Mouse (Mus musculus): Measurements from ENCODE around the gene Xpnpep3.
"Not testable (repeated sequence)": the region's sequence is repeated elsewhere in the genome, so short reads cannot be mapped to it uniquely, and the experiment has no call there.

The Xpnpep3 gene

DNA sequence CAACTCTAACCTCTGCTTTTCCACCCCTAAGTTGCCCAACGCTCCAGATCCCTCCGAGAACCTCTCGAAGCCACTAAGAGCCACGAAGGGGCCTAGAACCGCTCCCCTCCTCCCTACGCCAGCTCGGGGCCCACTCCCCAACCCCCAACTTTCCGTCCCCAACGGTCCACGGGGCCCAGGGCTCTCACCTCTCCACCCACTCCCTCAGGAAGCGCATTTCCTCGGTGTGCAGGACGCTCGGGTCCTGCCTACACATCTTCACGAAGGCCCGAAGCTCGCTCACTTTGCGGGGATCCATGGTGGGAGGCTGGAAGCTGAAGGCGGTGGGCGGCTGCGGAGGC lies 671 bp upstream of the Xpnpep3 start:
- DNase-seq (ENCODE audit: low read depth, low spot score), result peak; percentile 8

DNA sequence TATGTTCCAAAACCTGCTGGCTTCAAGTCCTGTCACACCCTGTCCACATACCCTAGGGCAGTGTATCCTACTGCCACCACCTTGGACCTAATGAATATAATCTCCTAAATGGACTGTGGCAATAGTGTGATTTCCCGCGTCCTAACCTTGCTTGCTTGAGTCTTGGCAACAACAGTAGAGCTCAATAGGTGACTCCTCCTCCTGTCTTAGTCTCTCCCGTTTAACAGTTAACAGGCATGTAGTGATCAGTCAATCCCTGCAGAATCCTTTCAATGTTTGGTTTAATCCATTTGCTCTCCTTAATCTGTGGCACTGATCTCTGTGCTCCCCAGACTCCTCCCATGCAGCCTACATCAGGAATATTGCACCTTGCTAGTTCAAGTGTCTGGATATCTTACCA lies 5.1 kb downstream of the Xpnpep3 start:
- no peak for DNase-seq (ENCODE audit: low read depth, low spot score)

DNA sequence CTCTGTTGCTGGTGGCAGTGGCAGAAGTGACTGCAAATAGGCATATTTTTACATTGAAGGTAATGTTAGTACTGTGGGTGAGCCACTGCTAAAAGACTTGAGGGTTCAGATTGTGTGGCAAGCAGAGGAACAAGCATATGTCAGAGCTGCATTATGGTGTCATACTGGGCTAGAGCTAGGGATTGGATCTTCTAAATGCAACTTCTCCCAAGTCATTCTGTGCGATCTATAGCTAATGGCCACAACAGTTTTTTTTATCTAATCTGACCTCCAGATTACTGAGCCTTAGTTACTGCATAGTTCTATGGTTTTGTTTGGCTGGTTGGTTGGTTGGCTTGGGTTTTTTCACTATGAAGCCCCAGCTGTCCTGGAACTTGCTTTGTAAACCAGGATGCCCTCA lies 8.3 kb downstream of the Xpnpep3 start, which contains the start of gene Dnajb7:
Gene Dnajb7, minus strand, starts transcription at position 101 of the 400 bp plus-strand sequence.
- no peak for DNase-seq (ENCODE audit: low read depth, low spot score)

DNA sequence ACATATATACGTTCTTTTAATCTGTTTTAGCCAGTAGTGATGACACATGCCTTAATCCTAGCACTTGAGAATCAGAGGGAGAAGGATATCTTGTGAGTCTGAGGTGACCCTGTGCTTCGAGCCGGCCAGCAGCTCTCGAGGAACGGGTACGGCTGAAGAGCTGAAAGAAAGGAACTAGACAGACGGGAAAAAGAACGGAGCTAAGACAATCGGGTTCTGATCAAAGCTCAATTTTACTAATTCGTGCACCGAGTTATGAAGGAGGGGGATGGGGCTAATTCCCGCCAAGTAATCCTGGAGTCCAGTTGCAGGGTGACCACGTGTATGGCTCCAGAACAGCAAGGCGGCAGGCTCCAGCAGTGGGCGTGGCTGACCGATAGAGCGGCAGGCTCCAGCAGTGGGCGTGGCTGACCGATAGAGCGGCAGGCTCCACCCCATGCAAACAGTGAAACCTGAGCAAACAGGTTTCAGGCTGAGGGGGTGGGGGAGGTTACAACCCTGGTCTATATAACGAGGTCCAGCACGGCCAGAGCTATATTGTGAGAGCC lies 16.9 kb downstream of the Xpnpep3 start:
- not testable (repeated sequence) for DNase-seq (ENCODE audit: low read depth, low spot score)

DNA sequence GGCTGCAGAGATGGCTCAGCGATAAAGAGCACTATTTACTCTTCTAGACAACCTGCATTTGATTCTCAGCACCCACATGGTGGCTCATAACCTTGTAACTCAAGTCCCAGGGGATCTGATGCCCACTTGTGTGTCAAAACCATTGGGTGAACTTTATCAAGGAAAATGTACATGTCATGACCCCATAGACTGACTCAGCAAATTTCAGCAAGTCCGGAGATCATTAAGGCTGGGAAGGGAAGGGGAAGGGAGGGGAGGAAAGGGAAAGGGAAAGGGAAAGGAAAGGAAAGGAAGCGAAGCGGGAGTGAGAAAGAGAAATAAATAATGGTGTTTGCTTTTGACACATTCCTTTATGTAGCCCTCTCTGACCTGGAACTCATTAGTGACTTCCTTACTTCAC lies 18.1 kb downstream of the Xpnpep3 start:
- no peak for DNase-seq (ENCODE audit: low read depth, low spot score)

DNA sequence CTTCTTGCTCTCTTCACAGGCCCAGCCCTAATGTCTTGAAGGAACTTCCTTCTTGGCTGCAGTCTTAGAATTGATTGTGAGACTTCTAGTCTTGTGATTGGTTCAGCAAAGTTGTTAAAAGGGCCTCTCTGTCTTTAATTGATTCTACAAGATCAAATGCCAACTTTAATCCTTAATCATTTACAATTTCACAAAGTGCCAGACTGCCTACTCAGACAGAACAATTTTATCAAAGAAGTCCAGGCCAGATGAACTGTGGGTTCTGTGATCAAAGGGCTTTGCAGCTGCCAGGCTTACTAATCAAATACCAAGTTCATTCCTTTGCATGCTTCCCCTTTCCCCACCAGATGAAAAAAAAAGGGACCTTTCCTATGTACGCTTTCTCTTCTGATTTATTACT lies 21.5 kb downstream of the Xpnpep3 start:
- no peak for DNase-seq (ENCODE audit: low read depth, low spot score)

DNA sequence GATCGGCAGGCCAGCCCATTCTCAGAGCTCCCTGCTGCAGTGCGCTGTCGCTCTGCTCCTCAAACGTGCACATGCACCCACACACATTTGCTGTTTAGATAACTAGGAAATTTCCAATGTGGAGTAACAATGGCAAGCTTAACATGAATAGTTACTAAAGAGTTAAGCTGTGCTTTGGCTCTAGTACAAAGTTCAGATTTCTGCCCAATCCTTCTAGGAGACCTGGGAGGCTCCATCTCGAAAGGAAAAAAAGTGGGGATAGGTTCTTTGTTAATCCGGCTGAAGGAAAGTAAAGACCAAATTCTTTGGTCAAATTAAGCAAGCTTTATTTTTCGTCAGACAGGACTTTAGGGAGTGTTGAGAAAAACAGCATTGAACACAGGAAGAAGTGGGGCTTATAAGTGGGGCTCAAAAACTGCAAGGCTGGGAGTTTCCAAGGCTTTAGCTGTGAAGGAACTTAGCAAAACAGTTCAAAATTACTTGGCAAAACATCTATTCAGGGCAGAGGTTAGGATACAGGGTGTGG lies 22.3 kb downstream of the Xpnpep3 start:
- DNase-seq (ENCODE audit: low read depth, low spot score), result no peak

DNA sequence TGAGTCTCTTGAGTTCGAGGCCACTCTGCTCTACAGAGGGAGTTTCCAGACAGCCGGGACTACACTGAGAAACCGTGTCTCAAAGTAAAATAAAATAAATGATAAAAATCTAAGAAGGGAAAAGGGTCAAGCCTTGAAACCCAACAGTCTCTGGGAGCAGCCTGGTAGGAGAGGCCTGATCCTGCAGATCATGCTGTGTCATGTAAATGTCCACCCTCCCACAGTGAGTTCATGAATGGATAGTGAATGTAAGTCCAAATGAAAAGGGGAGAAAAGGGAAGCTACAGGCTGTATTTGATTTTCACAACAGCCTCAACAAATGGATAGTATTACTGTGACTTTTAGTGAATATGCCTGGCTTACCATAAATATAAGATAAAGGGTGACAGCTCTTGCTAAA lies 25.4 kb downstream of the Xpnpep3 start:
- DNase-seq (ENCODE audit: low read depth, low spot score), result no peak

DNA sequence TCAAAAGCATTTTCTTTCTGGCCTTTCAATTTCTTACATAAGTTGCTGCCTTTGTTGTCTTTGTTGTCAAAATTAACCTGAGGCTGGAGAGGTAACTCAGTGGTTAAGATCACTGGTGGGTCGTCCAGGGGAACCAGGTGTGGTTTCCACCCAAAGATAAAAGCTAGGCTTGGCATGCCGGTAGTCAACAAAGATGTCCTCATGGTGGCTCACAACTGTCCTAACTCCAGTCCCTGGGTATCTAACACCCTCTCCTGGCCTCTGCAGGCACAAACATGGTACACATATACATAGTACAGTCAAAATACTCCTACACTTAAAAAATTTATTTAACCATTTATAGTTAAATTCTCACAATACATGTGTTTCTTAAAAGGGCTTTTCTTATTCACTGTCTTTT lies 28.0 kb downstream of the Xpnpep3 start:
- DNase-seq (ENCODE audit: low read depth, low spot score), result no peak

DNA sequence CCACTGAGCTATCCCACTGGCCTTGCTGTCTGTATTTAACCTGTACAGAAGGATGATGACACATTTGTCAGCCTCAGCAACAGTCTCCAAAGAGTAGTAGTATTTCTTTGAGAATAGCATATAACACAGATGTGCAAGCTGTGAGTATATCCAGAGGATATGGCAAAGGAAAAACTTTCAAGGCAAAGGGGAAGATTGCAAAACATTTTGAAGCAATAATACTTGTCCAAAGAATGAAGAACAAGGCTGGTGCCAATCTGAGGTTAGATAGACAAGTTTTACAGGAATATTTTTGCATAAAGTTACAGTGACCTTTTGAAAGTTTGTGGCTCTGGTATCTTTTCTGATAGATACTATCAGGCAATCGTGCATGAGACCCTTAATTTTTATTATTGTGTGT lies 31.3 kb downstream of the Xpnpep3 start:
- DNase-seq (ENCODE audit: low read depth, low spot score), result no peak

DNA sequence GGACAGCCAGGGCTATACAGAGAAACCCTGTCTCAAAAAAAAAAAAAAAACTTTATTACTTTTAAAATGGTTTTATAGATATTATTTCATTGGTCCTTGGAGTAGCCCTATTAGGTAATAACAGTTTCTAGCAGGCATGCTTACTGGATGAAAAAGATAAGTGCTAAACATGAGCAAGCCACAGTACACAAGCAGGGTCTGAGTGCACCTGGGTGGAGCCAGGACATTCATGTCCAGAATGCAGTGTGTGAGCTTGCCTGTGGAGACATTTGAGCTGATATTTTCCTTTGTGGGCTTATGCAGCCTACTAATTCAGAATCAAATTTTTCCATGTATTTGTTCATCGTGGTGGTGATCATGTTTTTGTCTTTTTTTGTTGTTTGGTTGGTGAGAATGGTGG lies 38.4 kb downstream of the Xpnpep3 start:
- no peak for DNase-seq (ENCODE audit: low read depth, low spot score)

DNA sequence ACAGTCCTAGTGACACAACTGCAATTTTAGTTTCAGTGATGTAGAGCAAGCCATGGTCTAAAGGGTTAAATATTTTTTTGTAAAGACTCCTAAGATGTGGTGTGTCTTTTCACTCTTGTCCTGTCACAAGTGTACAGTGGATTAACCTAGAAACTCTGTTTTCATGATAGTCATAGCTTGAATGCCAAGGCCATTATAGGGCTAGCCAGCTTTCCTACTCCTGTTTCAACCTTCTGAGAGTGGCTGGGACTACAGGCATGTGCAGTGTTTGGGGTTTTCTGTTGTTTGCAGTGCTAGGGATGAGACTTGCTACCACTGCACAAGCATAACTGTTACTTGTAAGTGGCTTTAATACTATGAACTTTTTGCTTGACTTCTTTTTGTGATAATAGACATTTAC lies 39.3 kb downstream of the Xpnpep3 start:
- DNase-seq (ENCODE audit: low read depth, low spot score), result no peak

DNA sequence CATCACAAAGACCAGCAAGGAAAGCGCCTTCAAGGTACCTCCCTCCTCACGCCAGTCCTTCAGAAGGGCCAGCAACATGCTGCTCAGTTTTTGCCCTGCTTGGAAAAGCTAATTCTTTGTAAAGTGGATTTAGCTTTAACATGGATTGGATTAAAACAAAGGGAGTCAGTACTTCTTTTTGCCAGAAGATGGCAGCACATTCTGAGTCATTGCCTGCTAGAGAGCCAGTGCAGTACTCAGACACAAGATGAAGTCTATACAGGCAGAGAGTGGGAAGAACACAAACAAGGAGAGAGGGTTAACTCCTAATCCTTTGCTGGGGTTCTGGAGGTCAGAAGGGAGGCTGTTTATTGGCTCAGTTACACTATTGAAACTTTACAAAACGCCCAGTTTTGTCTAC lies 48.5 kb downstream of the Xpnpep3 start:
- peak; percentile 42 for DNase-seq (ENCODE audit: low read depth, low spot score)

DNA sequence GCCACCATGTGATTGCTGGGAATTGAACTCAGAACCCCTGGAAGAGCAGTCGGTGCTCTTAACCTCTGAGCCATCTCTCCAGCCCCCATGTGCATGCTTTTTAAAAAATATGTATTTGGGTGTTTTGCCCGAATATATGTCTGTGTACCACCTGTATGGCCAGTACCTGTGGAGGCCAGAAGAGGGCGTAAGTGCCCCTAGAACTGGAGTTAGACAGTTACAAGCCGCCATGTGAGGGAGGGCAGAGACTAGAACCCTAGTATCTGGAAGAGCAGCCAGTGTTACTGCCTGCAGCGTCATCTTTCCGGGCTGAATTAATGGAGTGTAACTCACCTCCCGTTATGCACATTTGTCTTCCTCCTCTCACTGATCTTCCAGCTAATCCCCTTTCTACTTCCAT lies 61.6 kb downstream of the Xpnpep3 start:
- DNase-seq (ENCODE audit: low read depth, low spot score), result no peak

DNA sequence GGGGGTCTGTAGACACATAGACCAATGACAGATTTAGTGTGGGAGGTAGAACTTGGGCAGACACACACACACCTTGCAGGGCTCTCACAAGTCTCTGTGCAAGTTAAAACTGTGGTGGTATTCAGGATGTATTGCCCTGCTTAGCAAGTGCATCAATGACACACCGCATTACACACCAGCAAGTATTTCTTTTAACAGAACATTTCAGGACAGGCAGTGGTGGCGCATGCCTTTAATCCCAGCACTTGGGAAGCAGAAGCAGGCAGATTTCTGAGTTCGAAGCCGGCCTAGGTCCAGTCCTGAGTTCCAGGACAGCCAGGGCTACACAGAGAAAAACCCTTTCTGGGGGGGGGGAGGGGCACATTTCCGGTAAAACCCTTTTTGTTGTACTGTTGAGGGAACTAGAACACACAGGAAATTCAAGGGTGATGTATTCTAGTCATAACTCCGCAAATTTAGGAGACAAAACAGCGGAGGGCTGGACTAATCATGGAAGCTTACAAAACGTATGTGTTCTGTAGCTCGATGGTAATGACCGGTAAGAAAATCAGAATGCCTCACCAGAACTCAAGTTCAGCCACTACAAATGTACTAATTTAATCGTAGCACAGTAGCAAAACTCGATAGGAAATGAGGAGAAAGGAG lies 65.2 kb downstream of the Xpnpep3 start:
- DNase-seq (ENCODE audit: low read depth, low spot score), result no peak

DNA sequence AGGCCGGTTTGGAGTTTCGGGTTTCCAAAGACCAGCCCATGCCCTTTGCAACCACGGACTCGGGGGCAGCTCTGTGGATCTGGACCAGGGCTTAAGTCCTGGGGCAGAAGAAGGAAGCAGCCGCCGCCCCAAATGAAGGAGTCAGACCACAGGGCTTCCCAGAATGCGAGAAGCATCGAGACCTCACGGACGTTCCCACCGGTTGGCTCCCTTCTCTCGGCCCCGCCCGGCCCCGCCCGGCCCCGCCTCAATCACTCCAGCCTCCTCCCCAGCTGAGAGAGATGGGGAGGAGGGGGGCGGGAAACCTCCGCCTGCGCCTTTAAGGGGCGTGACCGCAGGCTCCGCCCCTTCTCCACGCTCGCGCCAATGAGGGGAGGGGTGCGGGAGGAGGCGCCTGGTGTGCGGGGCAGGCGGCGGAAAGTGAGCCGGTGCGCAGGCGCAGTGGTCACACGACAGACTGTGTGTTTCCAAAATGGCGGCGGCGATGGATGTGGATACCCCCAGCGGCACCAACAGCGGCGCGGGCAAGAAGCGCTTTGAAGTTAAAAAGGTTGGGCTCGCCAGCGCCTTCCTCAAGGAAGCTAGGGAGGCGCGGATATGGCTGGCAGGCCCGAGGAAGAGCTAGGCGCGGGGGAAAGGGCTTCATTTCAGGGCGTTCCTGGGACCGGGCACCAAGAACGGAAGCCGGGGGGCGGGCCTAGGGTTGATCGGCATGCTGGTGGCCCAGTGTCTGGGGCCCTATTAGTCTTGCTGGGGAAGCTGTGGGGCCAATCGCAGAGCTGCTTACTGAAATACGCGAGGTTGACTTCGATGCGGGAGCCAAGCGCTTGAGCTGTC lies 66.2 kb downstream of the Xpnpep3 start, which contains the start of gene Rbx1:
Gene Rbx1, plus strand, starts transcription at position 396 of the 837 bp plus-strand sequence.
- DNase-seq (ENCODE audit: low read depth, low spot score), result peak; percentile 96

DNA sequence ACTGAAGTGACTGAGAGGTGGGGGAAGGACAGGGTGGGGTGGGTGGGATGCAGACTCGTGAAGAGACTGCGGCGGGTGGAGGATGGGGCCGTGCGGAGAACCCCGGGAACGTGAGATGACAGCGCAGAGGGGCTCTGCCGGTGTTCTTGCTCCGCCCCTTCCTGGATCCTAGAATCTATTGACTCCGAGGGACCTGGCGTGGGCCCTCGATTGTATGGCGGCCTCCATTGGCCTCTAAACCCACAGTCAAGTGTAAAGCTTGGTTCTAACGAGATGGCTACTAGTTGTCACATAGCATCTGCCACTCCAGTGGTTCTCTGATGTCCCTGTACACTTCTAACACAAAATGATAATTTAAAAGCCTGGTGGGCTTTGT lies 66.8 kb downstream of the Xpnpep3 start:
- no peak for DNase-seq (ENCODE audit: low read depth, low spot score)

DNA sequence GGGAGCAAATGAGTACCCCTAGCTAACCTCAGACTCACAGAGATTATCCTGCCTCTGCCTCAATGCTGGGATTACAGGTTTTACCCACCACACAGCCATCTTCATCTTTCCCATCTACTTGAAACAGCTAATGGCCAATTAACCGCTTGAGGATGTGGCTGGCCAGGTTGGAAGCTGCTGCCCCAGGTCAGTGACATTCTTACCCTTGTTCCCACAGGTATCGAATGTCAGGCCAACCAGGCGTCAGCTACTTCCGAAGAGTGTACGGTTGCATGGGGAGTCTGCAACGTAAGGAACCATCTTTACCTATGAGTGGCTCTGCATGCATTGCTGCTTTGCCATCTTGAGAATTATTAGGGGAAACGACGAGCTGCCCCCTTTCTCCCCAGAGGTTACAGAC lies 70.8 kb downstream of the Xpnpep3 start:
- no peak for DNase-seq (ENCODE audit: low read depth, low spot score)

DNA sequence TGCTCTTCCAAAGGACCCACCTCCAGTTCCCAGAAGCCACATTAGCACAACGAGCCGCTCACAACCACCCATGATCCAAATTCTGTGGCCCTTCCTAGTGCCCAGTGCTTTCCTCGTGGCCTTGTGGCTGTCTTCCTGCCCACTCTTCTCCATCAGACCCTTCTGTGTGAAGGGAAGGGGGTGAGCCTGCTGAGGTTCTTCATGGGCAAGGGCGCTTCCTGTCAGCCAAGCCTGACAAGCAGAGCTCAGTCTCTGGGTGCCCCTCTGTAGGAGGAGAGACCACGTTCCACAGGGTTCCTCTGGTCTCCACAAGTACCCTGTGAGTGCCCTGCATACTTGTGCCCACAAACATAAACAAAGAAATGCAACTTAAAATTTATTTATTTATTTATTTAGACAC lies 72.3 kb downstream of the Xpnpep3 start:
- no peak for DNase-seq (ENCODE audit: low read depth, low spot score)

DNA sequence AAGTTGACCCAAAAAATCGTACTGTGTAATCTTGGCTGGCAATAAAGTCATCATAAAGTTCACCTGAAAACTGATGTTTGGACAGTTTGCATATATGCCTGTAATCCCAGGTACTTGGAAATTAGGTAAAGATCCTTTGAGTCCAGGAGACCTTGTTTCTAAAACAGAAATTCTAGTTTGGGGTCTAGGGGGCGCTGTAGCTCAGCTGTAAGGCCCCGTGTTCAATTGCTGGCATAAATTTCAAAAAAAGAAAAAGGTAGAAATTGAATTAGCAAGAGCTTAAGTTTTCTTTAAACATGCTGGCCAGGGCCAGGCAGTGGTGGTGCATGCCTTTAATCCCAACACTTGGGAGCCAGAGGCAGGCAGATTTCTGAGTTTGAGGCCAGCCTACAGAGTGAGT lies 75.7 kb downstream of the Xpnpep3 start:
- no peak for DNase-seq (ENCODE audit: low read depth, low spot score)

DNA sequence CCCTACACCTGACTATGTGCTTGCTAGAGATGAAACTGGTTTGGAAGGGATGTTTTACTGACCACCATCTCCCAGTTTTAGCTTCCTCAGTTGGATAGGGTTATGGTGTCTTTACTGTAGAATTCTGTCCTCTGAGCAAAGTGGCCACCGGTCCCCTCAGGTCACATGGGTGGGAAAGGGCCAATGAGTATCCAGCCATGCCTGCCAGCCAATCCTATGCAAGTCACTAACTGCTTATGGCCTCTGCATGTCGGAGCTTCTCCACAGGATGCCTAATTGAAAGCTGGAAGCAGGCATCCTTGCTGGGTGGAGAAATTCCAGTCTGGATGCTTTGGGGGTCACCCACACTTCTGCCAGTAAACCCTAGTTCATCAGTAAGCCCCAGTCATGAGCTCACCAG lies 76.7 kb downstream of the Xpnpep3 start:
- DNase-seq (ENCODE audit: low read depth, low spot score), result no peak

DNA sequence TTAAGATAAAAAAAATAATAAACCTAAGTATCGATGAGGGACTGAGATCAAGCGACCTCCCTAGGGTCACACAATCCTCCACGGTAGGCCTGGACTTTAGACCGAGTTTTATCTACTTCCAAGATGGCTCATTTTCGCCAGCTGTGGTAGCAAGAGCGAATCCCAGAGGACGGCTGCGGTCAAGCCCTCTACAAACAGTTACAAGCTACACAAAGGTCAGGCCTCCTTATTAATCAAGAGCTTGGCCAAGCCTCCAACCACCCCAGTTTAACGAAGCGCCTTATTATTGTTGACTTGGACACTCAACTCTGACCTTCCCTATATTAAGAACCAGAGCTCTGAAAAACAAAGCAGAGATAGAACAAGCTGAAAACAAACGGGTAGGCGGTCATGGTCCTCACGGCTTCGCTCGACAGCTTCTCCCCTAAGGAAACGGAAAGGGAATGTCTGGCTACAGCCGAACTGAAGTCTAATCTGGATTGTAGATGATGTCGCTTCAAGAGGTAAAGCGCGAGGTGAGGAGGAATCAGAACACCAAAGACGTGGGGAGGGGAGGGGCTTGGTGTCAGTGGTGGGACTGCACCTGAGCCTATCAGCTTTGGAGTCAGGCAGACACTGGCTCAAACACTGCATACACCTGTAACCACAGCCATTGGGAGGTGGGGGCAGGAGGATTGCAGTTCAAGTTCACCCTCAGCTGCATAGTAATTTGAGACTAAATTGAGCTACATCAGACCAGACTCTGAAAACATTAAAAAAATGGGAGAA lies 79.7 kb downstream of the Xpnpep3 start:
- DNase-seq (ENCODE audit: low read depth, low spot score), result no peak
